Mouse (Mus musculus): ENCODE measurements around the gene Ruvbl1. TPM values are rescaled to one million over a fixed set of nuclear protein-coding genes. Genes with fewer than 3 reads are reported as not detected.
A peak's percentile ranks its signal among the peaks of the same experiment; 100 is the strongest.

Ruvbl1 gene
- polyA plus RNA-seq, 1 experiment from 2014 or later: 75.7 TPM

DNA sequence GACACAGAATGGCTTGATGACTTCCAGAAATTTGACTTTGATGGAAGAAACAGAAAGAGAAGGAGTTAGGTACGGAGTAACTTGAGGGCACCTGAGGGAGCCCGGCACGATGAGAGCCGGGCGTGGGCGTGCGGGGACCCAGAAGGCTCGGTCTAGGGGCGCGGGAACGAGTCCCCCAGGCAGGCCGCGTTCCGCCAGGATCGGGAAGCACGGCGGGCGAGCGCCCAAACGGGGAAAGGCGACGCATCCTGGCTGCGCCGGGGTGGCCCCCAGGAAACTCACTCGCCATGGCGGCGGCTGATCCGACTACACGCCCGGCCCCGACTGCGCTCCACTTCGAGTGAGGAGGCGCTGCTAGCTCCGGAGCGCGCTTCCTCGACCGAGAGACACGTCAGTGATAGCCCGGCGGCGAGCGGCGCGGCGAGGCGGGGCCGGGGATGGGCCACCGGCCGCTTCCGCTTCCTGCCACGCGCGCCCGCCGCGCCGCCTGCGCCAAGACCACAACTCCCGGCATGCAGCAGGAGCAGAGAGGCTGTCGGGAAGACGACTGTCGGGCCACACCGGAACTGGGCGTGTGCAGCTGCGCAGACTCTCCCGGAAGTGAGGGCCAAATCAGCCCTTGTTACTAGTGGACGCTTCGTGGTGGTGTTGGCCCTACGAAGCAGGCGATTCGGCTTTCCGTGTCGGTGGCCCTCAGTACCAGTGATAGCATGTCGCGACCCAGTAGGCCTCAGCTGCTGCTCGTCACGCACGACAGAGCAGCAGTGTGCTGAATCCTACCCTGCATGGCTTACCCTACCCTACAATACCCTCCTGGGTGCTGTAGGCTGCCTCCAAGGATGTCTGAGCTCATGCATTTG, 53.4 kb downstream of the Ruvbl1 start, which contains the start of gene Sec61a1:
Gene Sec61a1, minus strand, starts transcription at position 502 of the 860 bp plus-strand sequence.
- Histone ChIP-seq H3K4me3 (peak within 1 kb of the TSS; percentile 88), H3K9me3 (replicated peaks) (no peaks in the 10 kb centered on the region), H3K9ac (peak within 1 kb of the TSS; percentile 96), H3K27me3 (replicated peaks) (no peaks in the 10 kb centered on the region), H3K36me3 (peaks cover 24% of the 10 kb centered on the region), H3K4me1 (replicated peaks) (peaks cover 43% of the 10 kb centered on the region), H3K4me2 (peak within 1 kb of the TSS; percentile 88), H3K27ac (ENCODE audit: poor library complexity, severe bottlenecking) (peak within 1 kb of the TSS; percentile 87)
- ATAC-seq (ENCODE audit: insufficient number of reproducible peaks, low FRiP score): peak; percentile 95
- WGBS: under 1% methylated on average over 80 of the region's 80 CpGs

DNA sequence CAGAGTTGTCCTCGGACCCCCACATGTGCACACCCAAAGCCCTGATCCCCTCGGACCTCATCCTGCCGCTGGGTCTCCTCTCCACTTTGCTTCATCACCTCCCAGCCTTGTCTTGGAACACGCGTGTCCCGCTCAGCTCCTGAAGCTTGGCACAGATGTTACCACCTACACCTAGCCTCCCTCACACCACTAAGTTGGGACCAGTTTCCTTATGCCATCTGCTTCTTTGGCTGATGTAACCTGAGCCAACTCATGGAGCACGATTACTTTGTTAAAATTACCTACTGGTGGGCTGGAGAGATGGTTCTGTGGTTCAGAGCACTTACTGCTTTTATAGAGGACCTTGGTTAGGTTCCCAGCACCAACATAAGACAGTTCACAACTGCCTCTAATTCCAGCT, 56.6 kb downstream of the Ruvbl1 start:
- no peaks in the 10 kb centered on the region for H3K36me3 ChIP-seq

DNA sequence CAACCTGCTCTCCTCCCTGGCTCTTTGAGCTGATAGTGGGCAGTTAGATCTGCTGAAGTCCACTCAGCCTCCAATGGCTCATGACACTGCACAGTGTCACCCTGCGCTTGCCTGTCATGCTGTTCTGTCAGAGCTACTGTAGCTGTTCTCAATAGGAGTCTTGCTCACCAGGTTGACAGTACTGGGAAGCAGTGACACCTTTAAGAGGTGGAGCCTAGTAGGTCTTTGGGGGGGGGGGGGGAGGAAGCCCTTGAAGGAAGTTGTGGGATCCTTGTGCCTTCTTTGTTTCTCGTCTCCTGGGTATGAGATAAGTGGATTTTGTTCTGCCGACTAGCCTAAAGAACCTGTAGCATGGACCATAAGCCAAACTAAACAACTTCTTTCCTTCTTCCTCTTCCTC, 57.4 kb downstream of the Ruvbl1 start:
- ATAC-seq (ENCODE audit: insufficient number of reproducible peaks, low FRiP score): no peak
- Histone ChIP-seq H3K36me3 (no peaks in the 10 kb centered on the region), H3K4me2 (no peak overlapping the region), H3K4me1 (replicated peaks) (peaks cover 8% of the 10 kb centered on the region), H3K9ac (no peak overlapping the region), H3K27me3 (replicated peaks) (0 out of 2 replicates have a peak, but pooled peaks cover 3% of the 10 kb centered on the region), H3K27ac (ENCODE audit: poor library complexity, severe bottlenecking) (no peak overlapping the region), H3K9me3 (replicated peaks) (no peaks in the 10 kb centered on the region), H3K4me3 (no peak overlapping the region)
- 39% methylated on average over 3 of the region's 3 CpGs for WGBS

More for the DNA sequence above, 56.6 kb downstream of the Ruvbl1 start:
- H3K27ac ChIP-seq (ENCODE audit: poor library complexity, severe bottlenecking): no peak overlapping the region
- H3K27me3 ChIP-seq (replicated peaks): no peaks in the 10 kb centered on the region
- H3K4me2 ChIP-seq: no peak overlapping the region
- WGBS: 79% methylated on average over 7 of the region's 7 CpGs
- H3K9me3 ChIP-seq (replicated peaks): no peaks in the 10 kb centered on the region
- no peak for ATAC-seq (ENCODE audit: insufficient number of reproducible peaks, low FRiP score)
- H3K4me3 ChIP-seq: no peak overlapping the region
- no peak overlapping the region for H3K9ac ChIP-seq
- H3K4me1 ChIP-seq (replicated peaks): peaks cover 13% of the 10 kb centered on the region

DNA sequence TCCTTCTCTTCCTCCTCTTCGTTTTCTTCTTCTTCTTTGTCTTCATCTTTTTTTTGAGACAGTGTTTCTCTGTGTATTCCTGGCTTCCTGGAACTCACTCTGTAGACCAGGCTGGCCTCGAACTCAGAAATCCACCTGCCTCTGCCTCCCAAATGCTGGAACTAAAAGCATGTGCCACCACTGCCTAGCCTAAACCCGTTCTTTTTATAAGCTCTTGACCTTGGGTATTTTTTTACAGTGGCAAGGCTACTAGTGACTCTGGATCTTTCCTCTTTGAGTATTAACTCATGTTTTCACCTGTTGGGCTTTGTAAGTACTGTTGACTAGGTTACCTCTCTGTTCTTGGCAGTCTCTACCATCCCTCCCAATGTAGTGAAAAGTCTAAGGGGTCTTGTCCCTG, 57.8 kb downstream of the Ruvbl1 start:
- Histone ChIP-seq H3K27me3 (replicated peaks) (peaks cover 6% of the 10 kb centered on the region; the same call in 1 of the 2 replicates), H3K4me1 (replicated peaks) (peaks cover 8% of the 10 kb centered on the region), H3K9me3 (replicated peaks) (no peaks in the 10 kb centered on the region), H3K4me3 (no peak overlapping the region), H3K27ac (ENCODE audit: poor library complexity, severe bottlenecking) (no peak overlapping the region), H3K36me3 (no peaks in the 10 kb centered on the region), H3K9ac (no peak overlapping the region), H3K4me2 (no peak overlapping the region)
- WGBS: 64% methylated on average over 3 of the region's 3 CpGs
- no peak for ATAC-seq (ENCODE audit: insufficient number of reproducible peaks, low FRiP score)

DNA sequence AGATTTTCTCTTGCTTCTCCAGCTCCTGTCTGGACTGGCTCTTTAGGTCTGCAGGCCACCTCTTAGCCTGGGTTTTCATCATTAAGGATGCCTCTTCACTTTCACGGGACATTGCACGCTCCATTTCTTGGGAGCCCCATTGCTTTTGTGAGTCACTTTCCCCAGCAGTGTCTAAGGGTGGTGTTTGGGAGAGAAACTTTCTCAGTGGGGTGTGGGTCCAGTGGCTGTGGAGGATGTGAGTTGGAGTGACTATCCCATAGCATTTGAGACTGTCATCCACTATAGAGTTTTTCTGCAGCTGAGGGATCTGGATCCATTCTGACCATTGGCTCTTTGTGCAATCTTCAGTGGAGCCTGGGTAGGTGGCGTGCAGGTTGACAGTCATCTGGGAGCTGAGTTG, 58.2 kb downstream of the Ruvbl1 start:
- Histone ChIP-seq H3K27me3 (replicated peaks) (peaks cover 10% of the 10 kb centered on the region; the same call in 1 of the 2 replicates), H3K27ac (ENCODE audit: poor library complexity, severe bottlenecking) (no peak overlapping the region), H3K4me1 (replicated peaks) (peaks cover 8% of the 10 kb centered on the region), H3K9ac (no peak overlapping the region; the same call in 1 of the 2 replicates), H3K36me3 (no peaks in the 10 kb centered on the region), H3K4me2 (no peak overlapping the region), H3K9me3 (replicated peaks) (no peaks in the 10 kb centered on the region), H3K4me3 (no peak overlapping the region)
- ATAC-seq (ENCODE audit: insufficient number of reproducible peaks, low FRiP score): no peak
- 83% methylated on average over 3 of the region's 3 CpGs for WGBS

DNA sequence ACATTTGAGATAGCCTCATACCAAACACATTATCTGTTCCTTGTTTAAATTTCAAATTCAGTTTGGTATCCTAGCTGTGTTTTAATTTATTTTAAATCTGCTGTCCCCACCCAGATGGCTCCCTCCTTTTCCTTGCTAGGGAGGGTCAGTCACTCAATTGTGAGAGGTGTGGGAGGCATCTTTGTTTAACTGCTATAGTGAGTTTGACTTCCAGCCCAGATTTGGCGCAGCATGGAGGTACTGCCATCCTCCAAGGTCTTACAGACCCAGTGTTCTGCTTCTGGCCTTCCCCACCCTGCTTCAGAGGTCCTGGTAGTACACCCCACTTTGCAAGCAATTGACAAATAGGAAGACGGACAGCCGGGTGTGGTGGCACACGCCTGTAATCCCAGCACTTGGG, 58.8 kb downstream of the Ruvbl1 start:
- H3K4me1 ChIP-seq (replicated peaks): peaks cover 8% of the 10 kb centered on the region
- no peak overlapping the region for H3K4me3 ChIP-seq
- no peak overlapping the region for H3K27ac ChIP-seq (ENCODE audit: poor library complexity, severe bottlenecking)
- peaks cover 10% of the 10 kb centered on the region; the same call in 1 of the 2 replicates for H3K27me3 ChIP-seq (replicated peaks)
- no peak for ATAC-seq (ENCODE audit: insufficient number of reproducible peaks, low FRiP score)
- no peak overlapping the region for H3K4me2 ChIP-seq
- H3K9me3 ChIP-seq (replicated peaks): no peaks in the 10 kb centered on the region
- no peak overlapping the region for H3K9ac ChIP-seq
- no peaks in the 10 kb centered on the region for H3K36me3 ChIP-seq
- 80% methylated on average over 4 of the region's 4 CpGs for WGBS

DNA sequence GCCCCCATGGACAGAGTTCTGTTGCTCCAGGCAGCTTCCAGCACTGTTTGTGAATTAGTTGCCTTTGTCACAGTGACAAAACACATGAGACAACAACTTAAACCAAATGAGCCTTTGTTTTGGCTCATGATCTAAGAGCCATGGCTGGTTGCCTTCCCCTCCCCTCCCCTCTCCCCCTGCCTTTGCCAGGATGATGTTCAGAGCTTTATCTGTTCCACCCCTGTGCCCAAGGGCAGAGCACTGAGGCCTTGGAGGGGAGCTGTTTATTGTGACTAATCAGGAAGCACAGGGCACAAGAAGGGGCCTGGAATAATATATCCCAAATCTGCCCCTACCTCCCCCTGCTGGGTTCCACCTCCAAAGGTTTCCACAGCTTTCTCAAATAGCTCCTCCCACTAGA, 65.1 kb downstream of the Ruvbl1 start:
- no peak overlapping the region for H3K4me2 ChIP-seq
- peaks cover 14% of the 10 kb centered on the region; the same call in 1 of the 2 replicates for H3K27me3 ChIP-seq (replicated peaks)
- ATAC-seq (ENCODE audit: insufficient number of reproducible peaks, low FRiP score): no peak
- no peak overlapping the region for H3K27ac ChIP-seq (ENCODE audit: poor library complexity, severe bottlenecking)
- no peak overlapping the region for H3K4me3 ChIP-seq
- no peaks in the 10 kb centered on the region for H3K36me3 ChIP-seq
- H3K9me3 ChIP-seq (replicated peaks): no peaks in the 10 kb centered on the region
- H3K4me1 ChIP-seq (replicated peaks): no peaks in the 10 kb centered on the region
- no peak overlapping the region for H3K9ac ChIP-seq

DNA sequence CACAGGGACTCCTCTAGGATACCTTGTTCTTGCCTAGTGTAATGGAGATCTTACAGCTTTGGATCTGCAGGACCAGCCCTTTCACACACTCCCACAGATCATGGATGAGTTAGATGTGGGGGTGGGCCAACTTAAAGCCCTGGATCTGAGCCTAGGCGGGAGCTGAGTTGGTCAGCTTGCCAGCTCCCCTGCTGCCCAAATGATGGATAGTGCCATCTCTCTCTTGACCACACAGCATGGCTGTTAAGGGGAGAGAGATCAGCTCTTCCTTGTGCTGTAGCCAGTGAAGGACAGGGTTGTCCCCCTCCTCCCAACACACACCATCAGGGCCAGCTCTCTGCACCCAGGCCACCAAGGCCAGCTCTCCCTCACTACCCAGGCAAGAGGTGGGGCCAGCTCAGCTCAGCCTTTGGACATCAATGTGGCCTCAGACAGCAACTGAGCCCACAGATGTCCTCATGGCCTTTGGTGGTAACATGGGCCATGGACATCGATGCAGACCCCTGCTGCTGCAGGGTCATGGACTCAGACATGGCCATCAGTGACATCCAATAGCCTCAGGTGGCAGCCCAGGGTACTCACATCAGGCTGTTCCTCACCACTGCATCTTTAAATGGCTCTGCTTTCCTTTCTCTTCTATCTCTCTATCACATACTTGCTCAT, 75.0 kb downstream of the Ruvbl1 start:
- H3K4me2 ChIP-seq: no peak overlapping the region
- no peak overlapping the region for H3K9ac ChIP-seq
- WGBS: 66% methylated on average over 2 of the region's 2 CpGs
- ATAC-seq (ENCODE audit: insufficient number of reproducible peaks, low FRiP score): no peak
- H3K36me3 ChIP-seq: no peaks in the 10 kb centered on the region
- H3K27ac ChIP-seq (ENCODE audit: poor library complexity, severe bottlenecking): no peak overlapping the region
- H3K4me3 ChIP-seq: no peak overlapping the region
- H3K9me3 ChIP-seq (replicated peaks): no peaks in the 10 kb centered on the region
- peaks cover 10% of the 10 kb centered on the region for H3K4me1 ChIP-seq (replicated peaks)
- H3K27me3 ChIP-seq (replicated peaks): peaks cover 23% of the 10 kb centered on the region

DNA sequence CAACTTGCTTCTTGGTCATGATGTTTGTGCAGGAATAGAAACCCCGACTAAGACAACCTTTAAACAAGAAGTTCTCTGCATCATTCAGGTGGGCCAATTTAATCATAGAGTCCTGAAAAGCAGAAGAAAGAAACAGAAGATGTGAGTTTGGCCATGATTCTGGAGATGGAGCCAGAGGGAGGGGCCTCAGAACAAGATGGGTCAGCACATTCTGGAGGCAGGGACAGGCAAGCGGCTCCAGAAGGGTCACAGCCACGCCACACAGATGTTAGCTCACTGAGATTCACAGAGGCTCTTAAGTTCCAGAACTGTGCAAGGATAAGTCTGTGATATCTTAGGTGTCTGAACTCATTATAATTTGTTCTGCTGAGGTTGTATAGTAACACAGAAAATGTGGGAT, 79.0 kb downstream of the Ruvbl1 start:
- Histone ChIP-seq H3K9me3 (replicated peaks) (no peaks in the 10 kb centered on the region), H3K27me3 (replicated peaks) (peaks cover 49% of the 10 kb centered on the region), H3K36me3 (no peaks in the 10 kb centered on the region), H3K9ac (no peak overlapping the region), H3K4me2 (no peak overlapping the region), H3K4me3 (no peak overlapping the region), H3K4me1 (replicated peaks) (peaks cover 14% of the 10 kb centered on the region), H3K27ac (ENCODE audit: poor library complexity, severe bottlenecking) (no peak overlapping the region)
- 75% methylated on average over 3 of the region's 3 CpGs for WGBS
- ATAC-seq (ENCODE audit: insufficient number of reproducible peaks, low FRiP score): no peak

DNA sequence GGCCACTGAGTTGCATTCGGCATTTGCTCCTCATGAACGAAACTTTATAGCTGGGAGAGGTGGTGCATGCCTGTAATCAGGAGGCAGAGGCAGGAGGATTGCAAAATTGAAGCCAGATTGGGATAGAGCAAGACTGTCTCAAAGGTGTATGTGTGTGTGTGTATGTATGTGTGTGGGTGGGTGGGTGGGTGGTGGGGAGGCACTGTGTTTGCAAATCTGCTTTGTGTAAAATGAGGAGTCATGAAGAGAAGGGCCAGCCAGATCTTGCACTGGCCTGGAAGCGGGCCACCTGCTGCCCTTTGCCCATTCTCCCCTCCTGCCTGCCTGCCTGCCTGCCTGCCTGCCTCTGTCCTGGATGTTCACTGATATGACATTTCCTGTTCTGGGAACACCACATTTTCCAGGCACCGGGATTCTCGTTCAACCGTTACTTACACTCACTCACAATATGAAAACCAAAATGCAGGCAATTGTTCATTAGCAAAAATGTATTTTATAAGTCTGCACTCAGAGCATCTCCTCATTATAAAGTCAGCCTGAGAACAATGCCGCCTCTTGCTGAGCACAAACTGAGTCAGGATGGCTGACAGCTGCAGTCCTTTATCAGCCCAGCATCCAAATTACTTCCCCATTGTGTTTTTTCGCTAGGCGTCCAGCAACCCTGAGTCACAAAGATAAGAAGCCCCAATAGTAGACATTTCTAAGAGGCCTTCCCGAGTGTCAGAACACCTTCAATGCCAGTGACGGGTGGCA, 79.6 kb downstream of the Ruvbl1 start:
- peaks cover 48% of the 10 kb centered on the region for H3K27me3 ChIP-seq (replicated peaks)
- no peaks in the 10 kb centered on the region for H3K36me3 ChIP-seq
- WGBS: 29% methylated on average over 11 of the region's 11 CpGs
- peaks cover 14% of the 10 kb centered on the region for H3K4me1 ChIP-seq (replicated peaks)
- H3K9ac ChIP-seq: no peak overlapping the region
- no peak overlapping the region for H3K4me3 ChIP-seq
- H3K4me2 ChIP-seq: peak overlapping the region; percentile 22
- H3K9me3 ChIP-seq (replicated peaks): no peaks in the 10 kb centered on the region
- no peak overlapping the region for H3K27ac ChIP-seq (ENCODE audit: poor library complexity, severe bottlenecking)
- ATAC-seq (ENCODE audit: insufficient number of reproducible peaks, low FRiP score): no peak

DNA sequence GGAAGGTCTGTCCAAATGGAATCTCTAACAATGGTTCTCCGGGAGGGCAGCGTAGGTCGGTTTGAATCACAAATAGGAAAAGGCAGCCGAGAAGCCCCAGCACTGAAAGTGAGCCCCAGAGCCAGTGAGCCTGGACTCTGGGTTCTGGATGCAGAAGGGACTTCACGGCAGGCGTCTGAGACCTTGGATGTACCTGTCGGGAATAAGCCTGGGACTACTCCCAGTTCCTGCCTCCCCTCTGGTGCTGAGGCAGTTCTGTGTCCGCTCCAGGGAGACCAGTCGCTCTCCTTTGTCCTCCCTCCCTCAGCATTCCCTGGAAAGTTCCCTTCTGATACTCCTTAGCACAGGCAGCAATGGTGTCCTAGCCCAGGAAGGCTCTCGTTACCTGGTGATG, 80.2 kb downstream of the Ruvbl1 start:
- Histone ChIP-seq H3K36me3 (no peaks in the 10 kb centered on the region), H3K9ac (peak overlapping the region; percentile 3; the same call in 1 of the 2 replicates), H3K9me3 (replicated peaks) (no peaks in the 10 kb centered on the region), H3K4me3 (no peak overlapping the region), H3K4me1 (replicated peaks) (peaks cover 14% of the 10 kb centered on the region), H3K27ac (ENCODE audit: poor library complexity, severe bottlenecking) (no peak overlapping the region), H3K27me3 (replicated peaks) (peaks cover 43% of the 10 kb centered on the region), H3K4me2 (peak overlapping the region; percentile 22)
- no peak for ATAC-seq (ENCODE audit: insufficient number of reproducible peaks, low FRiP score)
- WGBS: 22% methylated on average over 10 of the region's 10 CpGs

Measured in heart, embryonic 12.5 days (tissue).